Mouse (Mus musculus): ENCODE data around the gene Raver2.

DNA sequence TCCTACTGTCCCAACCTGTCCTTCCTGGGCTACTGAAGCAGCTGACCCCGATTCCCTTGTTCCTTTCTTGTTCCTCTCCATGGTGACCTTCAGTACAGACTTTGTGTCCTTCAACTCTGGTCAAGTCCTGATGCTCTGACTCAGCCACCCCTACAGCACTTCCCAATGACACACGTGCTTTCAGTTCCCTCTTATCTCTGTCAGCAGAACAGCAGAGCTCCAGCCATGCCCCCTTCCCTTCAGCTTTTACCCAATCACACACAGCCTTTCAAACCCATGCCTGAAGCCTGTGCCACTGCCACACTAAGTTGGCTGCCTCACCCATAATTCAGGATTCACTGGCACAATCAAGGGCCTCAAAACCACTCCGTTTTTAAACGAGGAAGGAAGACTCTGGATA, 86.8 kb downstream of the Raver2 start:
- TF ChIP-seq CTCF (IDR thresholded peaks at IDR 0.05; ENCODE audit: low read depth) (no peak), EP300 (optimal IDR thresholded peaks at IDR 0.05) (no peak)

All from stomach, postnatal 0 days (tissue).